Mouse (Mus musculus) ES-CJ7 (cell line): ENCODE measurements around the gene Mpped1.
A peak's percentile ranks its signal among the peaks of the same experiment; 100 is the strongest.

Experiments used
- DNase-seq: peaks from one replicate; pipeline ENCODE4 v3.0.0; 2011; ENCODE audit warnings: low read depth, low spot score

The Mpped1 gene

GRCm38 (mm10) chr15:83789046-83789445 is 9.8 kb downstream of the Mpped1 start:
- no peak for DNase-seq

DNA sequence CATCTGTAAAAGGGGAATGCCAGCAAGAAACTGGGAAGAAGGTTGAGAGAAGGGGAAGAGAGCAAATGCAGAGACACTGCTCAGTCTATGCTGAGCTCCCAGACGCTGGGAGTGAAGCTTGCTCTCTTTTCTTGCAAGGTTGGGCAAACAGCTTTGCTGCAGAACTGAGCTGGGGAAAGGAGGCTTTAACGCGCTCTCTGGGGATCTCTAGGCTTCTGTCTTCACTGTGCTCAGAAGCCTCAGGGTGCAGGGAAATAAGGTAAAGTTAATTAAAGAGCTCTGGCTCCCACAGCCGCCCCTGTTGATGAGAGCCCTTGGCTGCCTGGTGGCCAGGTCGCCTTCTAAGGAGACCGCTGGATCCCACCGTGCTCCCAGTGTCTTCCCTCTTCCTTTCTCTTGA is 17.7 kb downstream of the Mpped1 start:
- DNase-seq = no peak

DNA sequence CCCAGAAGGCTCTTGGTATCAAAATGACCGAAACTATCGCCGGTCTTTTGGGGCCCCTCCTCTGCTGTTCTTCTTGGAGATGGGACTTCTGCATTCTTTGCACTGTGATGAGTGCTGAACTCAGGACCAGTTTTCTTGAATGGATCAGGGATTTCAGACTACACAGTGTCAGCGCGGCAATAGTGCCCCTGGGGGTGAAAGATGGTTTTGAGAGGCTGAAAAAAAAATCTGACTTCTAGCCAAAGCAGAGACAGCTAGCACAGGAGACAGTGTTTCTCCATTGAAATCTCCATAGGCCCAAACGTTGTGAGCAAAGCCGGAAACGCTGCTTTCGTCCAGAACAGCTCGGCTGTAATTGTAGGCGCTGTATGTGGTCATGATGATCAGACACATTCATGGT is 19.7 kb downstream of the Mpped1 start:
- DNase-seq = no peak

GRCm38 (mm10) chr15:83801011-83801410 is 21.7 kb downstream of the Mpped1 start:
- DNase-seq = no peak

DNA sequence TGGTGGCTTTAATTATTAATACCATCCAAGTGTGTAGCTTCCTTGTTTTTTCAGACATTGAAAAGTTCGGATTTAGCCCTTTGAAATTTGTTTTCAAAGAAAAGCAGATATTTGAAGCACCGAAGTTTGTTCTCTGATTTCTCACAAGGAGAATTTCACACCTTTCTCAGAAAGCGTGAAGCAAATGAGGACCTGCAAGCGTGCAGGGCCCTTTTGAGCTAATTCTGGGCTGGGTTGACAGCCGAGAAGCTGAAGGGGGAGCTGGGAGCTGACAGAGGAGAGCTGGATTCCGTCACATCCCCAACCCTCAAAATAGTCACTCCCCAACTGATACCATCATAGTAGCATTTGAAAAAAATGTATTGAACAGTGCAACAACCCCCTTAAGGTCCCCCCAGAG is 34.8 kb downstream of the Mpped1 start:
- DNase-seq = no peak

- DNase-seq = no peak
Observed at GRCm38 (mm10) chr15:83828011-83828410, 48.7 kb downstream of the Mpped1 start.

- DNase-seq = no peak
Observed at GRCm38 (mm10) chr15:83829226-83829625, 50.0 kb downstream of the Mpped1 start.

- no peak for DNase-seq
Observed at GRCm38 (mm10) chr15:83832265-83832664, 53.0 kb downstream of the Mpped1 start.

DNA sequence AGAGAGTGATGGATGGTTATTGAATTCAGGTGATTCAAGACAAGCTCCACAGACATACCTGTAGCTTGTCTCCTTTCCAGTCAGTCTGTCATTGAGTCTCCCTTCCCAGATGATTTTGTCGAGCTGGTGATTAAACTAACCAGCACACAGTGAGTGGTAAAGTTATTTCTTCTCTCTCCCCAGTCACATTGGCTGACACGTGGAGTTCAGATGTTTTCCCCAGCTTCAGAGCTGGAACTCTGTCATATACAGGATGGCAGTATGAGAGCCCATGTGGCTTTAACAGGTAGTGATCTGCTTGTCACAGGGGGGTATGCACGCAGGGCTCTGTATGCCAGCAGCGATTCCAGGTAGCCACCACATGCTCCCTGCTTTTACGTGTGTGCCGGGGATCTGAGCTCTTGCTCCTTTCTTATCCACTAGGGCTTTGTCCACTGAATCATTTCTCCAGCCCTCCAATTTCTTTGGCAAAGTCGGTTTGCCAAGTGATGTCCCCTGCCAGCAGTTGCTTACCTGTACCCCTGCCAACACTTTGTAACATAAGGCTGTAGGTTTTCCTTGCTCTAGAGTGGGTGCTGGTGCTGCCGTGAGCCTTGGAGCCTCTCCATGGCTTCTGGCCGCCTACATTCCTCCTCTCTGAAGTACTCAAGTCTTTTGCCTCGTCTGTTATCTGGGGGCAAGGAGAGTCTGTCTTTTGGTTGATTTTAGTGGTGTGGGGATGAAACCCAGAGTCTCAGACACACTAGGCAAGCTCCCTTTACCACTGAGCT is 61.9 kb downstream of the Mpped1 start:
- no peak for DNase-seq

GRCm38 (mm10) chr15:83842419-83842818 is 63.2 kb downstream of the Mpped1 start:
- DNase-seq = no peak

DNA sequence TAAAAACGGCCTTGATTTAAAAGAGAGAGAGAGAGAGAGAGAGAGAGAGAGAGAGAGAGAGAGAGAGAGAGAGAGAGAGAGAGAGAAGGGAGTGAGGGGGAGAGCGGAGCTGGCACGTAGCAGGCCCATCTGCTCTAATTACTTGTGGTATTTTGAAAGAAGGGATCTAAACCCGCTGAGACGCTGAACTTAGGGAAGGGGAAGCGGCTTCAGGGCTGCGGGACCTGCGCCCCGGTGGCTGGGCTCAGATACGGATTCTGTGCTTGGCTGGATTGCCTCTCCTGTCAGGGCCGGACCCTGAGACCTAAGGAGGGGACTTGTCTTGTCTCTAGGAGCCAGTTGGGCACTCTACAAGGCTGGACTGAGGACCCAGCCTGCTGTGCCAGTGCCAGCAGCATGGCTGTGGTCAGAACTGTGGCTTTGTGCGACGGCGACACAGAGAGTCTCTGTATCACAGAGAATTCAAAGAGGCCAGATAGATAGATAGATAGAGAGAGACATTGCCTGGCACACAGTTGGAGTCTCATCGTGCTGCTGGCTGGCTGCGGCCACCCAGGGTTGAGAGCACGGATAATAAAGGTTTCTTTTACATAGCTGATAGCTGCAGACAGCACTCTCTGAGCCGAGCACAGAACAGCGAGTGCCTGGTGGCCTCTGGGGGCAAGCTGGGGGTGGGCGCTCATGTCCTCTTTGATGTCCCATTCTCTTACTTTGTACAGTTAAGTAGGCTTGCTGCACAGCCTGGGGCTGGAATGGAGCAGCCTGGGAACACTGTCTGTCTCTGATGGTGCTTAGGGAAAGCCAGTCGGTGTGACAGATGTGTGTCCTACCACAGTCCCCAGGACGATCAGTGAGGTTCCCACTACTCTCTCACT is 63.9 kb downstream of the Mpped1 start:
- DNase-seq = no peak

DNA sequence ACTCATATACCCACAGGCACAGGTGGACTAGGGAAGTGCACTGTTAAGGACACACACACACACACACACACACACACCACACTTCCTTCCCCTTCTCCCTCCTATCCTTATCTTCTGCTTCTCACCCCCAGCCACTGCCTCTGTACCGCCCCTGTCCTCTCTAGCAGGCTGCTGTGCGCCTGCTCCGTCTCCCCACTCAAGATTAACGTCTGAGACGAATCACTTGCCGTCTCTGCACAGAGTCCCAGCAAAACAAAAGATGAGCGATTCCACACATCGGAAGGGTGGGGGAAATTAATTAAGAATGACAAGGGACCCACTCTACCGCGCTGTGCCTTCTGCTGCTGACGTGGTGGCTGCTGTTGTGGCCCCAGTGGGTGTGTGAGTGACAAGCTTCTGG is 66.5 kb downstream of the Mpped1 start:
- no peak for DNase-seq

- no peak for DNase-seq
Observed at GRCm38 (mm10) chr15:83846592-83846991, 67.3 kb downstream of the Mpped1 start.

DNA sequence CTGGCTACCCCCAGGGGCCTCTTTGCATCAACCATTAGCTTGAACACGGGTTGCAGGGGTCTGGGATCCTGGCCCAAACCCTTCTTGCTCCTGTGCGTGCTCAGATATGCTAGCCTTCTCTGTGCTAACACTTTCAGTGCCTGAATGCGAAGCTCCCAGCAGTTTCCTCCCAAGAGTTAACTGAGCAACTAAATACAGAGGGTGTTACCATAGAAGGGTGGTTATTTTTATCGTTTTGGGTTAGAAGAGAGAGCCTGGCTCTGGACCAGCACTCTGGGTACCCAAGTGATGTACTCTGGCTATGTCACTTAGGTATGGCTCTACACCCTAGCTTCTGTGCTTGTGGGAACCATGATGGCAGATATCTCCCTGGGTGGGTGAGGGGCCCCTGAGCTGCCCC is 68.2 kb downstream of the Mpped1 start:
- DNase-seq = no peak

DNA sequence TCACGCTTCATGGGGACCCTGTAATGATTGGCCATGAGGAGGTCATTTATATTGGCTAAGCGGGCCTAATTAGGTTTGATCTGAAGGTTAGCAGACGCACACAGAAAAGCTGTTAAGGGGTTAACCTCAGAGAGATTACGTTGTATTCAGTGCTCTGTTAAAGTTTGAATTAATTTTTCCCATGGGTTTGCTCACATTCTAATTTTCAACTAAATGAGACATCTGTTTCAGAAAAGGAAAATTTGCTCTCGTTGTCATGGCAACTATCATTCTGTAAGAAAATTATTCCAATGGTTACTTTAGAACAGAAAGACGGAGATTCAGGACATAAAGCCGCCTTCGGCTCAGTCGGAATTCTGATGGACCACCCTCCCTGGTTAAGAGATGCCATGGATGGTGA is 68.9 kb downstream of the Mpped1 start:
- DNase-seq = no peak

- DNase-seq = no peak
Observed at GRCm38 (mm10) chr15:83853400-83853811, 74.1 kb downstream of the Mpped1 start.

DNA sequence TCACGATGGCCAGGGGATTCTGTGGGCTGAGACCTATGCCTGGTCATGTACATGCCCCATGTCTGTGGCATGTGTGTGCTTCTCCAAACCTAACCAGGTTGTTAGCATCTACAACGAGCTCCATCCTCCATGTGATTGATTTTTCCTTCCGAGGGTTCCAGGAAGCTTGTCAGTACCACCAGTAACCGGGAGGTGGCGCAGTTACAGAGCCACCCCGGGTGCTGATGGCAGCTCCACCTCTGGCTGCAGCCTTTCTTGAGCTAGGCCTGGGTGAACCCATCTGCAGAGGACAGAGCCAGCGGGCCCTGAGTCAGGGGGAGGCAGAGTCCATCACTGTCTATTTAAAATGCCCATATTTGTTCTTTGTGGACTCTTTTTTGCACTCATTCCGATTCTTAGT is 77.9 kb downstream of the Mpped1 start:
- DNase-seq = peak; percentile 56

DNA sequence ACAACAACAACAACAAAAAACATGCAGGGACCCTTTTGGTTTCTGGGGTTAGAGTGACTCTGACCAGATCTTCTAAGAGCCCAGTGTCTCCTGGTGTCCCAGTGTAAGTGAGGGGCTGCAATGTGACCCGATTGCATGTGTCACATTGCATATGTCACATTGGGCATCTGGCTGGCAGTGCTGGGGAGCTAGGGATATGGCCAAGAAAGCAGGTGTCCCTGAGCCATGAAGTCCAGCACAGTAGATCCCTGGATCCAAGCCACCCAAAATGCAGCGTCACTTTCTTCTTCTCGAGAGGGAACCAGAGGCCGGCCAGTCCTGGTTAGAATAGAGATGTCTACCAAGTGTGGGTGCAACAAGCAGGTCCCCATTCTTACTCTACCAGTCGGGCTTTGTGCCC is 86.4 kb downstream of the Mpped1 start:
- DNase-seq = no peak

DNA sequence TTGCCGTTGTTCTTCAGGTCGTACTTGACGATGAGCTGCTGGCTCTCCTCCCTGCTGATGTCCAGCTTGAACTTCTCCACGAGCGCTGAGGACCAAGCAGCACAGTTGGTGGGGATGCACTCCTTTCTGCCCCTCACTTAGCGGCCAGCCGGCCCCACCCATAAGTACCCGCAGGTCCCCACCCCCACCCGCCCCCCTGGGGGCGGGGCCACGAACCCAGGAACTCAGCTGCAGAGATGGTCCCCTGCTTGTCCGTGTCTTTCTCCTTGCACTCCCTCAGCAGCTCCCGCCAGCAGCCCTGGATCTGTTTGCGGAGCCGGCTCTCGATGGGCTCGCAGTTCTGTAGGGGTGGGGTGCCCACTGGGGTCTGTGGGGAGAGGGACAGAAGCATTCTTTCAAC is 91.7 kb downstream of the Mpped1 start:
- DNase-seq = peak; percentile 9

GRCm38 (mm10) chr15:83877155-83877866 is 98.0 kb downstream of the Mpped1 start:
- DNase-seq = no peak

DNA sequence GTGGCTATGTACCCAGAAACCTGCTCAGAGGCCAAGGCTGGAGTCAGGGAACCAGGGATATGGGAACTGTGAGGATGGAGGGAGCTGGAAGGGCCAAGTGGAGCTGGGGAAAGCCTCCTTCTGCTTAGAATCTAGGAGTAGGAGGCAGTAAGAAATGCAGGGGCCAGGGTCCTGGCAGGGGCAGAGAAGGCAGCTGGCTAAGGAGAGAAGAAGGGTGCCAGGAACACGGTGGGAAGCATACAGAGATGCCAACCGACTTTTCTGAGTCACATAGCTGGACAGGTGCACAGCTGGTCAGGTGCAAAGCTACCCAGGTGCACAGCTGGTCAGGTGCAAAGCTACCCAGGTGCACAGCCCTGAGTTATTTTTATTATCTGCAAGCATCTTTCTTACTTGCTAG is 98.6 kb downstream of the Mpped1 start:
- no peak for DNase-seq

- peak; percentile 67 for DNase-seq
Observed at GRCm38 (mm10) chr15:83879845-83880244, 100.6 kb downstream of the Mpped1 start.
